Mouse (Mus musculus) thymus, postnatal 25 days (tissue): ENCODE data around the gene Phf24.
"Not testable (repeated sequence)": the region's sequence is repeated elsewhere in the genome, so short reads cannot be mapped to it uniquely, and the experiment has no call there.

ENCODE experiments used
- DNase-seq: peaks from one replicate; pipeline ENCODE4 v3.0.0; 2022

Phf24 gene

GRCm38 (mm10) chr4:42951206-42952195 lies 35.0 kb downstream of the Phf24 start:
- no peak for DNase-seq

GRCm38 (mm10) chr4:42952563-42952962 lies 36.1 kb downstream of the Phf24 start:
- no peak for DNase-seq

DNA sequence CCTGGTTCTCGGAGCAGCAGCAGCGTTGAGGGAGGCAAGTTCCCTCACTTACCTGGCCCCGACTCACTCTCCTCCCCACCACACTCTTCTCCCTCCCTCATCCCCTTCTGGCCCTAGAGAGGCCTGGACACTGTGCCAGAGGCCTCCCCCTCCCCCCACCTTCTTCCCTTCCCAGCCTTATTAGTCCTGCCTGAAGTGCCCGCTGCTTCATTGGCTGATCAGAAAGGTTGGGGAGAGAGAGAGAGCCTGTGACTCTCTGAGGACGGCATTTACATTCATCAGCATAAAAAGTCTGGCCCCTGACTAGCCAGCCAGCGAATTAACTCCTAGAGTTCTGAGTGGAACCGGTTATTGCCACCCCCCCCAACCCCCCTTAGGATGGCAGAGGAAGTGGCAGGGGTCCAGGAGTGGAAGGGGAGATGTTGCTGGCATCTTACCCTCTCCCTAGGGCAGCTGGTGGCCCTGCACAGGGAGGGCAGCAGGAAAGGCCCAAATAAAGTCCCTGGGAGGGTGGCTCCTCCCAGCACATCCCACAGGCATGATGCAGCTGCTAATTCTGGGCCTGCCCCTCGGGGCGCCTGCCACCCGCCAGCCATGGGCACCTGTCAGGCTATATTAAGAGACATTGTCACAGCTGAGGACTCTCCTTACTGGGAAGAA lies 37.1 kb downstream of the Phf24 start:
- DNase-seq = no peak

DNA sequence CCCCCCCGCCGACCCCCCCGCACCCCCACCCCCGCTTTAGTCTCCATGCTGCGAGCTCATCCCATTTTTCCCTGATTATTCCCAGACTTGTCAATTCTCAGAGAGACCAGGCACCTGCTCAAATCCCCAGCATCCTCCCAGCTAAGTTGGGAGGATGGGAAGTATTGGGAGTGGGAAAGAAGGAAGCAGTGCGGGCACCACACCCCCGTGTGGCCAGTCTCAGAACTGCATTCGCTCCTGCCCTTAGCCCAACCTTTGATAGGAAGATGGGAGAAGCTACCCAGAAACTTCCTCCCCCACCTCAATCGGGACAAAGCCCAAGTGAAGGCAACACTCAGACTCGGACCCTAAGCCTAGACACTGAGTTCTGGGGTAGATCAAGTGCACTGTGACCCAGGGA lies 37.8 kb downstream of the Phf24 start:
- DNase-seq = peak; percentile 45

GRCm38 (mm10) chr4:42955200-42955599 lies 38.7 kb downstream of the Phf24 start:
- DNase-seq = no peak

- no peak for DNase-seq
Measured at GRCm38 (mm10) chr4:42956581-42956980, 40.1 kb downstream of the Phf24 start.

- DNase-seq = no peak
Measured at GRCm38 (mm10) chr4:42957306-42957705, 40.8 kb downstream of the Phf24 start.

- DNase-seq = no peak
Measured at GRCm38 (mm10) chr4:42957979-42958378, 41.5 kb downstream of the Phf24 start.

- DNase-seq = no peak
Measured at GRCm38 (mm10) chr4:42958942-42959341, 42.5 kb downstream of the Phf24 start.

- no peak for DNase-seq
Measured at GRCm38 (mm10) chr4:42959382-42959781, 42.9 kb downstream of the Phf24 start.

GRCm38 (mm10) chr4:42961592-42961991 lies 45.1 kb downstream of the Phf24 start:
- DNase-seq = peak; percentile 67

DNA sequence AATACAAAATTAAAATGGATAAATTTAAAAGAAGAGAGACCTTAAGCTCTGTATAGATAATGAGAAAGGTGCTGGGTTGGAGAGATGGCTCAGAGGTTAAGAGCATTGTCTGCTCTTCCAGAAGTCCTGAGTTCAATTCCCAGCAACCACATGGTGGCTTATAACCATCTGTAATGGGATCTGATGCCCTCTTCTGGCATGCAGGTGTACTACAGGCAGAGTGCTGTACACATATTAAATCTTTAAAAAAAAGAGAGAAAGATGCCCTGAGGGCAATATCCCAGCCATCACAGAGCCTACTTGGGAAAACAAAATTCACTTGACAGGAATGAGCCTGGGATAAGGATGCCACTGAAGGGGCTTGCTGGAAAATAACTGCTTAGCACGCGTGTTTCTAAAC lies 47.0 kb downstream of the Phf24 start:
- peak; percentile 39 for DNase-seq

DNA sequence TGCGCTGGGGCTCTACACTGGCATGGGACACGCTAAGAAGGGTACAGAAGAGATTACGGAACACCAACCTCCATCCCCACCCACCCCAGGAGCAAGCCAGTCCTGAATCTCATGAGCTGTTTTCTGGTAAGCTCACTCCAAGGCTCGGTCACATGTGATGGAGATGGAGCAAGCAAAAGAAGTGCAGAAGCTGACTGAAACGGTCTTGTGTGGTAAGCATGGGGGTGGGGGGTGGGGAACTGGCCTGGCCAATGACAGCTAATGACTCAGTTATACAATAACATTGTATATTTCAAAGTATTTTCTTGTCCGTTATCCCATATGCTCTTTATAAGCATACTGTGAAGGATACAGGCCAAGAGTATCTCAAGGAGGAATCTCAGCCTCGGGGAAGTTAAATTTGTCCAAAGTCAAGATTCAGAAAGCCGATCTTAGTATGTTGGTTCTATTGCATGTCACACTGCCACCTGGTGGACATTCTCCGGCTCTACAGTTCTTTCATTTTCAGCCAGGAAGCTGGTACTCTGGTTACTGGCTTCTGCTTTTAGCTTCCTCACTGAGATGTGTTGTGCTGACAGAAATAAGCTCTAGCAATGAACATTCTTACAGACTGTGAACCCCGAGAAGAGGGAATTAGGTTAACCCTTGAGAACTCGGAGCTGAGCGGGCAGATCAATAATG lies 48.7 kb downstream of the Phf24 start:
- peak; percentile 49 for DNase-seq

DNA sequence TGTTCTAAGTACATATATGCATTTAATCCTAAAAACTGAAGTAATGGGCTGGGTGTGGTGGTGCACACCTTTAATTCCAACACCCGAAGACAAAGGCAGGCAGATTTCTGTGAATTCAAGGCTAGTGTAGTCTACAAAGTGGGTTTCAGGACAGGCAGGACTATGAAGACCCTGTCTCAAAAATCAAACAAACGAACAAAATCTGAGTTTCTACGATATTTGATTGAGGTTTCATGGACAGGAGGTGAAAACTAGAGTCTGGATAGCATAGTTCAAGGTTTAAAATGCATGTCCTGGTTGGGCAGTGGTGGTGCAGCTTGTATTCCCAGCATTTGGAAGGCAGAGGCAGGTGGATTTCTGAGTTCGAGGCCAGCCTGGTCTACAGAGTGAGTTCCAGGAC lies 52.8 kb downstream of the Phf24 start, which contains the start of gene 1700022I11Rik:
Gene 1700022I11Rik (plus strand): TSS at position 301 of the 400 bp plus-strand sequence.
- DNase-seq = no peak

- no peak for DNase-seq
Measured at GRCm38 (mm10) chr4:42972952-42973351, 56.5 kb downstream of the Phf24 start.

- no peak for DNase-seq
Measured at GRCm38 (mm10) chr4:42973868-42974267, 57.4 kb downstream of the Phf24 start.

- no peak for DNase-seq
Measured at GRCm38 (mm10) chr4:42978062-42978461, 61.6 kb downstream of the Phf24 start.

DNA sequence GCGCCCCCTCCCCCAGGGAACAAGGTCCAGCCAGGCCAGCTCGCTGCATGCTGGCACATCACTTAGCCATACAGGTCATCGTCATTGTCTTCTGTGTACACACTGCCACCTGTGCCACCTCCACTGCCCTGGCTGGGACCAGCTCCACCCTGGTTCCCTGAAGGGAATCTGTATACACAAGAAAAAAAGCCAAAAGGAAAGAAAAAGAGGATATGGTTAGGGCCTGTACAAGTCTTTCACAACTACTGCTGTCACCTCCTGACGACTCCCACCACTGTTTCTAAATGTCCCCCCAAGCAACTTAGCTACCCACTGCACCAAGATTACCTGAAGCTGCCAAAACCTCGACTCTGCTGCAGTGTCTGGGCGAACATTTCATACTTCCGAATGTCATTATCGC lies 64.0 kb downstream of the Phf24 start:
- DNase-seq = not testable (repeated sequence)

- DNase-seq = no peak
Measured at GRCm38 (mm10) chr4:42988296-42988695, 71.8 kb downstream of the Phf24 start.
